In genomic region chr2:155592137-155592853, GRCm38 (mm10) we compare ENCODE assay signal across 8 mouse cellular contexts. TPM values are rescaled to one million over a fixed set of nuclear protein-coding genes. Genes with fewer than 3 reads are reported as not detected.
DNase-seq lines count a peak whose midpoint lies in the region; ATAC-seq lines count a peak whose summit lies in the region.

Gss (minus strand) TSS chr2:155592810.

- peak; percentile 100 for DNase-seq in adrenal gland, adult 18-20 months (ENCODE audit: low spot score in 2 of 2)
- DNase-seq in embryo, embryonic 11 days: peak; percentile 98
- peak; percentile 99 for DNase-seq in gastrocnemius, postnatal 25 days
- DNase-seq in intestine, embryonic 14.5 days (ENCODE audit: low spot score): peak; percentile 100
- DNase-seq in left cerebral cortex, postnatal 14 days (ENCODE audit: low spot score in 2 of 2): peak; percentile 97 to 99
- DNase-seq in mesoderm, embryonic 11.5 days (ENCODE audit: low read depth, low spot score): peak; percentile 98
- DNase-seq in right cerebral cortex, postnatal 36 days (ENCODE audit: low spot score in 2 of 2): peak; percentile 94 to 97
- DNase-seq in yolk sac, embryonic 10.5 days (ENCODE audit: low spot score): peak; percentile 100

- intact Hi-C loops in left cerebral cortex, postnatal 14 days (cut with DNase I): no loop called here

- H3K36me3 ChIP-seq in intestine, embryonic 14.5 days (ENCODE audit: control insufficient read depth, insufficient read depth, low read length): no peaks in the 10 kb centered on the region

- H3K4me1 ChIP-seq in intestine, embryonic 14.5 days (replicated peaks; ENCODE audit: control insufficient read depth, insufficient read depth, low read length): peaks cover 6% of the 10 kb centered on the region; the same call in 1 of the 2 replicates

- WGBS in intestine, embryonic 14.5 days: under 1% methylated on average over 53 of the region's 53 CpGs

- ATAC-seq in intestine, embryonic 14.5 days (replicated peaks; ENCODE audit: low FRiP score, low TSS enrichment, low read depth): peak; percentile 91

- peak within 1 kb of the TSS; percentile 77 for H3K9ac ChIP-seq in intestine, embryonic 14.5 days (ENCODE audit: low read length)

- peak within 1 kb of the TSS; percentile 69 for H3K4me2 ChIP-seq in intestine, embryonic 14.5 days (ENCODE audit: low read length)

- peak within 1 kb of the TSS; percentile 67 for H3K4me3 ChIP-seq in intestine, embryonic 14.5 days (ENCODE audit: low read depth, low read length)

- peak within 1 kb of the TSS; percentile 82 for H3K27ac ChIP-seq in intestine, embryonic 14.5 days (ENCODE audit: low read depth)

- no peaks in the 10 kb centered on the region for H3K9me3 ChIP-seq in intestine, embryonic 14.5 days (ENCODE audit: control insufficient read depth, low read length)

- H3K27me3 ChIP-seq in intestine, embryonic 14.5 days (replicated peaks; ENCODE audit: control insufficient read depth, insufficient read depth, low read length): no peaks in the 10 kb centered on the region

RNA-seq across cellular contexts. Expression of gene Gss, which starts in this region (rescaled TPM):
- 10 to 100 TPM; 41.4 to 67.5 TPM for total RNA-seq in adrenal gland, adult 18-20 months (2021)
- 1 to 10 TPM; 5.6 to 5.9 TPM for total RNA-seq in gastrocnemius, postnatal 25 days (2021)
- polyA plus RNA-seq in intestine, embryonic 14.5 days (2014; fragmentation: Nextera tagmentation; extraction: Ambion mirVana): 46.1 and 49.6 TPM in 2 replicates
- total RNA-seq in left cerebral cortex, postnatal 14 days (2021): 10 to 100 TPM; 15.8 to 18.3 TPM

Comparison
In these comparisons a context has a peak if more than half of its experiments do, and no peak if none do; other contexts are left out.
1. Peak in every context shown above with its lines: DNase-seq, ATAC-seq, H3K4me3 ChIP-seq and H3K27ac ChIP-seq.